Mouse (Mus musculus): Measurements from ENCODE around the gene Gan. TPM values are rescaled to one million over a fixed set of nuclear protein-coding genes. Genes with fewer than 3 reads are reported as not detected.

Gan gene
- total RNA-seq, 1 experiment, result 7.9 TPM

GRCm38 (mm10) chr8:117233199-117233598 lies 75.3 kb downstream of the Gan start:
- Histone ChIP-seq H3K27ac (ENCODE audit: insufficient read depth, low read depth, low read length, poor library complexity, severe bottlenecking) (no peak overlapping the region), H3K9me3 (ENCODE audit: control insufficient read depth, insufficient read depth, low read depth, low read length) (no peaks in the 10 kb centered on the region), H3K4me1 (ENCODE audit: control insufficient read depth in 2 of 2, insufficient read depth in 2 of 2, low read length in 2 of 2, poor library complexity in 1 of 2) (peaks cover 0 to 15% of the 10 kb centered on the region in 2 experiments; a peak in 2 of 4 replicates), H3K4me3 (ENCODE audit: insufficient read depth in 1 of 2, low read depth in 1 of 2, low read length in 2 of 2, poor library complexity in 1 of 2, severe bottlenecking in 1 of 2) (no peak overlapping the region), H3K36me3 (ENCODE audit: control insufficient read depth, insufficient read depth, low read length, poor library complexity, severe bottlenecking) (no peaks in the 10 kb centered on the region), H3K9ac (ENCODE audit: insufficient read depth, low read depth, low read length, poor library complexity, severe bottlenecking) (no peak overlapping the region)
- DNase-seq (ENCODE audit: low read depth, low spot score), result no peak
- in situ Hi-C loops (cut with MboI; ENCODE audit: low sequenced_read_pairs in 2 of 2, unreplicated experiment in 2 of 2), result no loop called here
- TF ChIP-seq HCFC1 (IDR thresholded peaks at IDR 0.05; ENCODE audit: borderline replicate concordance, insufficient read depth, low read length), result no peak
- TF ChIP-seq CHD2 (IDR thresholded peaks at IDR 0.05; ENCODE audit: low read depth, low read length), result no peak
- TF ChIP-seq ZC3H11A (IDR thresholded peaks at IDR 0.05; ENCODE audit: borderline replicate concordance, low read depth, low read length), result no peak
- no peak for TF ChIP-seq MAFK (IDR thresholded peaks at IDR 0.05; ENCODE audit: insufficient read depth, low read depth, low read length)
- no peak for TF ChIP-seq ZNF384 (IDR thresholded peaks at IDR 0.05; ENCODE audit: low read depth, low read length)

GRCm38 (mm10) chr8:117236531-117236930 lies 78.6 kb downstream of the Gan start:
- H3K4me3 ChIP-seq (ENCODE audit: insufficient read depth in 1 of 2, low read depth in 1 of 2, low read length in 2 of 2, poor library complexity in 1 of 2, severe bottlenecking in 1 of 2), result no peak overlapping the region
- H3K9ac ChIP-seq (ENCODE audit: insufficient read depth, low read depth, low read length, poor library complexity, severe bottlenecking), result no peak overlapping the region
- peaks cover 6 to 31% of the 10 kb centered on the region in 2 experiments; a peak in 3 of 4 replicates for H3K4me1 ChIP-seq (ENCODE audit: control insufficient read depth in 2 of 2, insufficient read depth in 2 of 2, low read length in 2 of 2, poor library complexity in 1 of 2)
- H3K36me3 ChIP-seq (ENCODE audit: control insufficient read depth, insufficient read depth, low read length, poor library complexity, severe bottlenecking), result no peaks in the 10 kb centered on the region
- no peak for TF ChIP-seq ZC3H11A (IDR thresholded peaks at IDR 0.05; ENCODE audit: borderline replicate concordance, low read depth, low read length)
- TF ChIP-seq CHD2 (IDR thresholded peaks at IDR 0.05; ENCODE audit: low read depth, low read length), result no peak
- TF ChIP-seq HCFC1 (IDR thresholded peaks at IDR 0.05; ENCODE audit: borderline replicate concordance, insufficient read depth, low read length), result no peak
- TF ChIP-seq ZNF384 (IDR thresholded peaks at IDR 0.05; ENCODE audit: low read depth, low read length), result no peak
- TF ChIP-seq MAFK (IDR thresholded peaks at IDR 0.05; ENCODE audit: insufficient read depth, low read depth, low read length), result no peak
- no peaks in the 10 kb centered on the region for H3K9me3 ChIP-seq (ENCODE audit: control insufficient read depth, insufficient read depth, low read depth, low read length)
- H3K27ac ChIP-seq (ENCODE audit: insufficient read depth, low read depth, low read length, poor library complexity, severe bottlenecking), result no peak overlapping the region; the same call in 1 of the 2 replicates
- DNase-seq (ENCODE audit: low read depth, low spot score), result no peak
- in situ Hi-C loops (cut with MboI; ENCODE audit: low sequenced_read_pairs in 2 of 2, unreplicated experiment in 2 of 2), result no loop called here

GRCm38 (mm10) chr8:117240326-117240725 lies 82.4 kb downstream of the Gan start:
- no peak for DNase-seq (ENCODE audit: low read depth, low spot score)
- in situ Hi-C loops (cut with MboI; ENCODE audit: low sequenced_read_pairs in 2 of 2, unreplicated experiment in 2 of 2), result no loop called here
- Histone ChIP-seq H3K36me3 (ENCODE audit: control insufficient read depth, insufficient read depth, low read length, poor library complexity, severe bottlenecking) (no peaks in the 10 kb centered on the region), H3K4me1 (ENCODE audit: control insufficient read depth in 2 of 2, insufficient read depth in 2 of 2, low read length in 2 of 2, poor library complexity in 1 of 2) (peaks cover 10 to 34% of the 10 kb centered on the region in 2 experiments), H3K9ac (ENCODE audit: insufficient read depth, low read depth, low read length, poor library complexity, severe bottlenecking) (no peak overlapping the region), H3K4me3 (ENCODE audit: insufficient read depth in 1 of 2, low read depth in 1 of 2, low read length in 2 of 2, poor library complexity in 1 of 2, severe bottlenecking in 1 of 2) (no peak overlapping the region), H3K27ac (ENCODE audit: insufficient read depth, low read depth, low read length, poor library complexity, severe bottlenecking) (peak overlapping the region; percentile 93; the same call in 1 of the 2 replicates), H3K9me3 (ENCODE audit: control insufficient read depth, insufficient read depth, low read depth, low read length) (no peaks in the 10 kb centered on the region)
- TF ChIP-seq ZC3H11A (IDR thresholded peaks at IDR 0.05; ENCODE audit: borderline replicate concordance, low read depth, low read length) (no peak), ZNF384 (IDR thresholded peaks at IDR 0.05; ENCODE audit: low read depth, low read length) (no peak), MAFK (IDR thresholded peaks at IDR 0.05; ENCODE audit: insufficient read depth, low read depth, low read length) (no peak), HCFC1 (IDR thresholded peaks at IDR 0.05; ENCODE audit: borderline replicate concordance, insufficient read depth, low read length) (no peak), CHD2 (IDR thresholded peaks at IDR 0.05; ENCODE audit: low read depth, low read length) (no peak)

- H3K27ac ChIP-seq (ENCODE audit: insufficient read depth, low read depth, low read length, poor library complexity, severe bottlenecking), result peak overlapping the region; percentile 93
- TF ChIP-seq ZNF384 (IDR thresholded peaks at IDR 0.05; ENCODE audit: low read depth, low read length), result no peak
- no peak for TF ChIP-seq HCFC1 (IDR thresholded peaks at IDR 0.05; ENCODE audit: borderline replicate concordance, insufficient read depth, low read length)
- TF ChIP-seq CHD2 (IDR thresholded peaks at IDR 0.05; ENCODE audit: low read depth, low read length), result no peak
- TF ChIP-seq ZC3H11A (IDR thresholded peaks at IDR 0.05; ENCODE audit: borderline replicate concordance, low read depth, low read length), result no peak
- TF ChIP-seq MAFK (IDR thresholded peaks at IDR 0.05; ENCODE audit: insufficient read depth, low read depth, low read length), result no peak
- DNase-seq (ENCODE audit: low read depth, low spot score), result no peak
- peak overlapping the region; percentile 4; the same call in 1 of the 2 replicates for H3K9ac ChIP-seq (ENCODE audit: insufficient read depth, low read depth, low read length, poor library complexity, severe bottlenecking)
- H3K36me3 ChIP-seq (ENCODE audit: control insufficient read depth, insufficient read depth, low read length, poor library complexity, severe bottlenecking), result no peaks in the 10 kb centered on the region
- in situ Hi-C loops (cut with MboI; ENCODE audit: low sequenced_read_pairs in 2 of 2, unreplicated experiment in 2 of 2), result no loop called here
- H3K4me1 ChIP-seq (ENCODE audit: control insufficient read depth in 2 of 2, insufficient read depth in 2 of 2, low read length in 2 of 2, poor library complexity in 1 of 2), result peaks cover 10 to 34% of the 10 kb centered on the region in 2 experiments
- no peak overlapping the region for H3K4me3 ChIP-seq (ENCODE audit: insufficient read depth in 1 of 2, low read depth in 1 of 2, low read length in 2 of 2, poor library complexity in 1 of 2, severe bottlenecking in 1 of 2)
- no peaks in the 10 kb centered on the region for H3K9me3 ChIP-seq (ENCODE audit: control insufficient read depth, insufficient read depth, low read depth, low read length)
These were observed 83.0 kb downstream of the Gan start for GRCm38 (mm10) chr8:117240841-117241494.
